Mouse (Mus musculus) E14TG2a.4 (cell line): Measurements from ENCODE around the gene AI413582.

Experiments
- CTCF ChIP-seq: conservative IDR thresholded peaks from 2 replicates; pipeline ENCODE4 v1.5.1; 2014; ENCODE audit warnings: low read length
- NANOG ChIP-seq: IDR thresholded peaks from 2 replicates; pipeline ENCODE4 v1.6.1; 2014; ENCODE audit warnings: borderline replicate concordance, low read length, mixed read lengths

GRCm38 (mm10) chr17:27565163-27565941 lies at the start of gene AI413582:
- no peak for TF ChIP-seq CTCF
- TF ChIP-seq NANOG, result no peak
